Comparison of ENCODE assay signal across 14 mouse cellular contexts in genomic region chr1:88799789-88800188, GRCm38 (mm10).
DNase-seq lines count a peak whose midpoint lies in the region; ATAC-seq and TF ChIP-seq lines count a peak whose summit lies in the region.
"Had no signal": no experiment of that assay in that cellular context is flagged by ENCODE, and none has a peak within 500 bp of the region (broad histone marks: within the 10 kb centered on the region; RNA-seq: fewer than 3 reads in every experiment).

No protein-coding gene starts in this region.

- no peak for TF ChIP-seq CTCF in left cerebral cortex, adult 2 months (IDR thresholded peaks at IDR 0.05)

- H3K27ac ChIP-seq in hindbrain, embryonic 11.5 days (ENCODE audit: low read depth, low read length): no peak overlapping the region
- H3K27ac ChIP-seq in hindbrain, embryonic 13.5 days: no peak overlapping the region
- H3K27ac ChIP-seq in midbrain, embryonic 11.5 days (ENCODE audit: low read depth, low read length): peak overlapping the region; percentile 38
- no peak overlapping the region for H3K27ac ChIP-seq in left cerebral cortex, adult 2 months
- H3K27ac ChIP-seq: limb, embryonic 12.5 days; liver, embryonic 13.5 days had no signal

- no peaks in the 10 kb centered on the region for H3K9me3 ChIP-seq in hindbrain, embryonic 11.5 days (ENCODE audit: control insufficient read depth, low read length)
- no peaks in the 10 kb centered on the region for H3K9me3 ChIP-seq in hindbrain, embryonic 13.5 days
- H3K9me3 ChIP-seq in midbrain, embryonic 11.5 days (ENCODE audit: control insufficient read depth, low read length): no peaks in the 10 kb centered on the region
- H3K9me3 ChIP-seq: liver, embryonic 13.5 days had no signal

- no peaks in the 10 kb centered on the region for H3K27me3 ChIP-seq in hindbrain, embryonic 11.5 days (ENCODE audit: control insufficient read depth, insufficient read depth, low read length)
- H3K27me3 ChIP-seq in hindbrain, embryonic 13.5 days: no peaks in the 10 kb centered on the region
- H3K27me3 ChIP-seq in midbrain, embryonic 11.5 days (ENCODE audit: control insufficient read depth, insufficient read depth, low read length): no peaks in the 10 kb centered on the region; the same call in 1 of the 2 replicates
- H3K27me3 ChIP-seq: limb, embryonic 12.5 days; liver, embryonic 13.5 days had no signal

- H3K9ac ChIP-seq in hindbrain, embryonic 11.5 days (ENCODE audit: low read depth, low read length): no peak overlapping the region
- H3K9ac ChIP-seq in hindbrain, embryonic 13.5 days: no peak overlapping the region
- H3K9ac ChIP-seq in midbrain, embryonic 11.5 days (ENCODE audit: low read length): no peak overlapping the region
- H3K9ac ChIP-seq: limb, embryonic 12.5 days; liver, embryonic 13.5 days had no signal

- no peak overlapping the region for H3K4me3 ChIP-seq in hindbrain, embryonic 11.5 days (ENCODE audit: low read depth, low read length)
- no peak overlapping the region for H3K4me3 ChIP-seq in hindbrain, embryonic 13.5 days
- H3K4me3 ChIP-seq in midbrain, embryonic 11.5 days (ENCODE audit: low read depth, low read length): no peak overlapping the region
- H3K4me3 ChIP-seq in left cerebral cortex, adult 2 months: no peak overlapping the region
- H3K4me3 ChIP-seq: limb, embryonic 12.5 days; liver, embryonic 13.5 days; myocyte had no signal

- intact Hi-C loops in left cerebral cortex, adult 2 months (cut with DNase I): no loop called here

- H3K4me2 ChIP-seq in hindbrain, embryonic 11.5 days (replicated peaks; ENCODE audit: low read depth, low read length): no peak overlapping the region
- no peak overlapping the region for H3K4me2 ChIP-seq in hindbrain, embryonic 13.5 days
- H3K4me2 ChIP-seq in midbrain, embryonic 11.5 days: no peak overlapping the region
- H3K4me2 ChIP-seq: limb, embryonic 12.5 days; liver, embryonic 13.5 days had no signal

- WGBS in hindbrain, embryonic 11.5 days: 35% methylated on average over 8 of the region's 8 CpGs
- WGBS in hindbrain, embryonic 13.5 days: 24% methylated on average over 8 of the region's 8 CpGs
- WGBS in midbrain, embryonic 11.5 days: 41% methylated on average over 8 of the region's 8 CpGs

- 0 out of 2 replicates have a peak, but pooled peaks cover 4% of the 10 kb centered on the region for H3K4me1 ChIP-seq in hindbrain, embryonic 11.5 days (replicated peaks; ENCODE audit: control insufficient read depth, insufficient read depth, low read length)
- peaks cover 24% of the 10 kb centered on the region for H3K4me1 ChIP-seq in hindbrain, embryonic 13.5 days (replicated peaks)
- H3K4me1 ChIP-seq in midbrain, embryonic 11.5 days (ENCODE audit: control insufficient read depth, insufficient read depth, low read length): peaks cover 17% of the 10 kb centered on the region
- H3K4me1 ChIP-seq: liver, embryonic 13.5 days had no signal

- peak; percentile 22 for DNase-seq in hindbrain, embryonic 11.5 days (ENCODE audit: low spot score)
- peak; percentile 31 for DNase-seq in testis, postnatal 14 days (ENCODE audit: low spot score)
- no peak for DNase-seq in testis, postnatal 10 days (ENCODE audit: low spot score)
- DNase-seq in midbrain, embryonic 11.5 days (ENCODE audit: low spot score, missing footprints): no peak
- no peak for DNase-seq in frontal cortex, postnatal 14 days (ENCODE audit: low spot score in 2 of 2)
- DNase-seq in left cerebral cortex, adult 2 months (ENCODE audit: extremely low spot score in 1 of 2, low spot score in 2 of 2): no peak
- DNase-seq: cerebellum, adult 9-10 months; gastrocnemius, postnatal 36 days; liver, embryonic 13.5 days; right cerebral cortex, postnatal 14 days; thymus, postnatal 4 days had no signal

- ATAC-seq in hindbrain, embryonic 11.5 days (ENCODE audit: low FRiP score): no peak
- ATAC-seq in hindbrain, embryonic 13.5 days (ENCODE audit: low FRiP score): no peak
- peak; percentile 52; the same call in 1 of the 2 replicates for ATAC-seq in midbrain, embryonic 11.5 days (ENCODE audit: low FRiP score)

- no peaks in the 10 kb centered on the region for H3K36me3 ChIP-seq in hindbrain, embryonic 11.5 days (ENCODE audit: control insufficient read depth, insufficient read depth, low read length)
- no peaks in the 10 kb centered on the region for H3K36me3 ChIP-seq in hindbrain, embryonic 13.5 days
- no peaks in the 10 kb centered on the region for H3K36me3 ChIP-seq in midbrain, embryonic 11.5 days (ENCODE audit: control insufficient read depth, insufficient read depth, low read length)
- H3K36me3 ChIP-seq: limb, embryonic 12.5 days; liver, embryonic 13.5 days had no signal

Comparison
In these comparisons a context has a peak if more than half of its experiments do, and no peak if none do; other contexts are left out.
1. DNase-seq: peak in hindbrain, embryonic 11.5 days (single experiment) and testis, postnatal 14 days (single experiment); none in testis, postnatal 10 days (single experiment), midbrain, embryonic 11.5 days (single experiment), frontal cortex, postnatal 14 days (0 of 2) and left cerebral cortex, adult 2 months (0 of 2).